Mouse (Mus musculus): ENCODE measurements around the gene Nr4a1.

DNA sequence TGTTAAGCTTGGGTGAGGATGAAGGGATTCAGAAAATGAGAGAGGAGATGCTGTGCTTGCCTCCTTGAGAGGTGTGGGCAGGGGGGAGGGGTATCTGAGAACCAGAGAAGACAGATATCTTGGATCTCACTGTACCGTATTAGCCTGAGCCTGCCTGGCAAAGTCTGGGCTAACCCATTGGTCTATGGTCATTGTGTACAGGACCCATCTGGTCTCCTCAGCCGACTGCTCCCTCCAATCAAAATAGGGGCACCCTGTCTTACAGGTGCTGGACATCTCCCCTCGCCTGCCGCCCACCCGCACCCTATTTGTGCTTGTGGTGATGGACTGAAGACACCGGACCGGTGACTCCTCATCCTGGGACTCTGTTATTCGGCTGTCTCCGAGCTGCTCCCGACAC lies 41.5 kb downstream of the Nr4a1 start:
- no peak for TF ChIP-seq EP300 (IDR thresholded peaks at IDR 0.05; ENCODE audit: low read depth)
- no peak for TF ChIP-seq CTCF (IDR thresholded peaks at IDR 0.05; ENCODE audit: low read depth)
